Mouse (Mus musculus): ENCODE measurements around the gene Pkp3.
A peak's percentile ranks its signal among the peaks of the same experiment; 100 is the strongest.

DNA sequence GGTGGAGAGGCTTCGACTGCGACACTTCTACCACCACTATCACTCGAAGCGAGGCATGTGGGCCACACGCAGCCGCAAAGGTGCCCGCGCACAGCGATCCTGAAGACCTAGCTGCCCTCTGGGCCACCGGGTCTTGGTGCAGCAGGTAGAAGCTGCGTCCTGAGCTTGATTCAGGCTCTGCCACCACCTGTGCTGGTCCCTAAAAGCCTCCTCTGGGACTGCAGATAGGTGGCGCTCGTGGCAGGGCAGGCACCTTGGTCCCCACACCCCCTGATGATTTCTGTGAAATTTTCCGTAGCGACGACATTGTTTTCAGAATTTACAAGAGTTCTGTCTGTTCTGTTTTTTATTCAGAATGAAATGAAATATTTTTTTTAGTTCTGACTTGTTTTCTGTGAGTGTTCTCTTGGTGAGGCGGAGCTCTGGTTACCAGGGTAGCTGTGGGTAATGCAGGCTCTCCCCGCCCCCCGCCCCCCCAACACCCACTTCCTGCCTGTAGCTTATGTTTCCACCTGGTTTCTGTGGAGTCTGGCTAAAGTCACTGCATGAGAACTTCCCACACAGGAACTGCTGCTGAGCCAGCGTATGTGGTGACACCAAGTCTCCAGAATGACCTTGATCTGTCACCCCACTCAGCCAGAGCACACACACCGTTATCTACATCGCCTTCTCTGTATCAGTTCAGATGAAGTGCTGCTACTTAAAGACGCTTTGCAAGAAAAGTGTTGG is 5.8 kb upstream of the Pkp3 start:
- TF ChIP-seq EP300 (IDR thresholded peaks at IDR 0.05), result no peak
- peak; percentile 77 for TF ChIP-seq CTCF (IDR thresholded peaks at IDR 0.05)
